Mouse (Mus musculus) midbrain, embryonic 11.5 days (tissue): ENCODE measurements around the gene Tas2r116. TPM values are rescaled to one million over a fixed set of nuclear protein-coding genes. Genes with fewer than 3 reads are reported as not detected.

Experiments used
- ATAC-seq: fragments of 200-750 bp; cut with Nextera tagmentation; 2 replicates; pipeline ENCODE4 v1.8.0; 2017; ENCODE audit warnings: moderate TSS enrichment, moderate library complexity; ENCODE audit not compliant: low FRiP score
- DNase-seq: peaks from one replicate; pipeline ENCODE4 v3.0.0; 2015; ENCODE audit warnings: low spot score; ENCODE audit errors: missing footprints
- H3K27ac ChIP-seq: fragments of 300-500 bp; sonication (generic); 2 replicates; pipeline ENCODE4 v1.5.1; 2014; ENCODE audit warnings: low read depth, low read length
- H3K27me3 ChIP-seq: fragments of 300-500 bp; sonication (generic); 2 replicates; pipeline ENCODE4 v1.6.1; 2014; ENCODE audit warnings: mild to moderate bottlenecking, low read length, moderate library complexity, mixed read lengths; ENCODE audit not compliant: control insufficient read depth, insufficient read depth
- H3K36me3 ChIP-seq: fragments of 300-500 bp; sonication (generic); 2 replicates; pipeline ENCODE4 v1.6.1; 2014; ENCODE audit warnings: mild to moderate bottlenecking, low read length, moderate library complexity, mixed read lengths; ENCODE audit not compliant: control insufficient read depth, insufficient read depth
- H3K4me1 ChIP-seq: fragments of 300-500 bp; sonication (generic); 2 replicates; pipeline ENCODE4 v1.6.1; 2014; ENCODE audit warnings: low read length; ENCODE audit not compliant: control insufficient read depth, insufficient read depth
- H3K4me2 ChIP-seq: fragments of 300-500 bp; sonication (generic); 2 replicates; pipeline ENCODE4 v1.6.1; 2014; ENCODE audit warnings: mild to moderate bottlenecking, moderate library complexity
- H3K4me3 ChIP-seq: fragments of 300-500 bp; sonication (generic); 2 replicates; pipeline ENCODE4 v1.5.1; 2014; ENCODE audit warnings: low read depth, low read length
- H3K9ac ChIP-seq: fragments of 300-500 bp; sonication (generic); 2 replicates; pipeline ENCODE4 v1.6.1; 2014; ENCODE audit warnings: low read length
- H3K9me3 ChIP-seq: fragments of 300-500 bp; sonication (generic); 2 replicates; pipeline ENCODE4 v1.6.1; 2016; ENCODE audit warnings: low read length; ENCODE audit not compliant: control insufficient read depth
- WGBS: fragments of 180-500 bp; shearing (Covaris S2); extraction: QIAGEN DNeasy Blood & Tissue Kit; methylation state at CpG from one replicate; pipeline ENCODE4 v1.1.7; 2014; 5-methylcytosine and 5-hydroxymethylcytosine counted together
- polyA plus RNA-seq: library from polyadenylated mRNA; unstranded; fragments of >200 nt; fragmentation: Nextera tagmentation; extraction: Ambion mirVana; gene quantifications from 2 replicates; pipeline ENCODE4 v1.2.1, GENCODE M21; 2014

Tas2r116 gene
- polyA plus RNA-seq, result not detected in 2 replicates

DNA sequence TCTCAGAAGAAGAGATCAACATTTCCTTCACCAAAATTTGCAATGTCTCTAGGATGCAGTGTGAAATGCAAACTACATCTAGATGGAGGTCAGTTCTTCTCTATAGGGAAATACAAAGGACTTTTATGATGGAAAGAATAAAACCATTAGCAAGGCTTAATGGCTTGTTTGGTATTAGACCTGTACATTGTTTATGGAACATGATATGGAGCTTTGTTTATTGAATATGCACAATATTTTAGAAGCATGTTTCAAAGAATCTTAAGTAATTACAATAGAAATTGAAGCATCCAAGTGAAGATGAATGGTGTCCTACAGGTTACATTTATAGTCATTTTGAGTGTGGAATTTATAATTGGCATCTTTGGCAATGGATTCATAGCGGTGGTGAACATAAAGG is at the start of gene Tas2r116:
Gene Tas2r116 (plus strand): TSS at position 301 of the 400 bp plus-strand sequence.
- ATAC-seq (no peak), DNase-seq (no peak)
- WGBS, result 84% methylated on average over 1 of the region's 1 CpGs
- H3K27me3 ChIP-seq, result no peaks in the 10 kb centered on the region
- no peaks in the 10 kb centered on the region for H3K36me3 ChIP-seq
- no peaks in the 10 kb centered on the region for H3K9me3 ChIP-seq
- no peak within 1 kb of the TSS for H3K9ac ChIP-seq
- no peak within 1 kb of the TSS for H3K4me3 ChIP-seq
- H3K4me1 ChIP-seq, result no peaks in the 10 kb centered on the region
- no peak within 1 kb of the TSS for H3K27ac ChIP-seq
- H3K4me2 ChIP-seq, result no peak within 1 kb of the TSS

DNA sequence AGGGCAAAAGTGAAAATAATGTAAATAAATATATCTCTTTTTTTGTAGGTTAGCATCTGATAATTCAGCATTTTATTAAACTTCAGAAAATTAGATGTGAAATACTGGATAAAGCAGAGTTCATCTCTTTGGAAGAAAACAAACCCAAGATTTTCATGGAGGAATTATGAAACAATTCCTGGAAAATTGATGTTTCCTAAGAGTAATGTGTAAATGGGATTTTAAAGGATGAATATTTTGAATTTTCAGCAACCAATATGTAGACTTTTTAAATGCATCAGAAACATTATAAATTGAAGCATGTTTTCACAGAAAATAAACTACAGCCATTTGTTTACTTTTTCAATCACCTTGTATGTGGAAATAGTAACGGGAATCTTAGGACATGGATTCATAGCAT is 8.4 kb upstream of the Tas2r116 start, which contains the start of gene Tas2r123:
Gene Tas2r123 (plus strand): TSS at position 301 of the 400 bp plus-strand sequence.
- H3K4me2 ChIP-seq, result no peak within 1 kb of the TSS
- no peak within 1 kb of the TSS for H3K9ac ChIP-seq
- 94% methylated on average over 1 of the region's 1 CpGs for WGBS
- H3K4me3 ChIP-seq, result no peak within 1 kb of the TSS
- H3K4me1 ChIP-seq, result no peaks in the 10 kb centered on the region
- no peak for ATAC-seq
- no peaks in the 10 kb centered on the region for H3K9me3 ChIP-seq
- no peak for DNase-seq
- H3K36me3 ChIP-seq, result no peaks in the 10 kb centered on the region
- H3K27ac ChIP-seq, result no peak within 1 kb of the TSS
- H3K27me3 ChIP-seq, result no peaks in the 10 kb centered on the region

DNA sequence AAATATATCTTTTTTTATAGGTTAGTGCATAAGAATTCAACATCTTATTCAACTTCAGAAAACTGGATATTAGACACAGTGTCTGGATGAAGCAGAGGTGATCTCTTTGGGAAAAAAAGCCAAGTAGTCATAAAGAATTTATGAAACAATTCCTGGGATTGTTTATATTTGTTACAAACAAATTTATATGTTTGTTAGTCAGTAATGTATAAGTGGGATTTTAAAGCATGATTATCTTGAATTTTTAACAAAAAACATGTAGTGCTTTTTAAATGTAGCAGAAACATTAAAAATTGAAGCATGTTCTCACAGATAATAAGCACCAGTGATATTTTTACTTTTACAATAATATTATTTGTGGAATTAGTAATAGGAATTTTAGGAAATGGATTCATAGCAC is 12.5 kb downstream of the Tas2r116 start, which contains the start of gene Tas2r110:
Gene Tas2r110 (plus strand): TSS at position 301 of the 400 bp plus-strand sequence.
- DNase-seq (no peak), ATAC-seq (no peak)
- H3K36me3 ChIP-seq, result no peaks in the 10 kb centered on the region
- H3K9ac ChIP-seq, result no peak within 1 kb of the TSS
- no peaks in the 10 kb centered on the region for H3K4me1 ChIP-seq
- no peak within 1 kb of the TSS for H3K4me2 ChIP-seq
- H3K4me3 ChIP-seq, result no peak within 1 kb of the TSS
- no peaks in the 10 kb centered on the region for H3K9me3 ChIP-seq
- H3K27me3 ChIP-seq, result no peaks in the 10 kb centered on the region
- no peak within 1 kb of the TSS for H3K27ac ChIP-seq

DNA sequence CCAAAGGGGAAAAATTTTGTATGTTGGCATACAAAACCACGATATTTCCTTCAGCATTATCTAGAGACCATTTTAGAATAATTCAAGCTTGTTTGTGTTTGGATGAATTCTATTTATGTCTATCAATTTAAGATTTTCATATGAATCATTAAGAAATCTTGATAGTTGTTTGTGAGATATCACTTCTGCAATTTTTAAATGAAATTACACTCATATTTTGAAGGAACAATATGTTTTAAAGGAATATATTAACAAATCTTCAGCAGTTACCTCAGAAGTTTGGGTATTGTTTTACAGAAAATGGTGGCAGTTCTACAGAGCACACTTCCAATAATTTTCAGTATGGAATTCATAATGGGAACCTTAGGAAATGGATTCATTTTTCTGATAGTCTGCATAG is 37.5 kb downstream of the Tas2r116 start, which contains the start of gene Tas2r113:
Gene Tas2r113 (plus strand): TSS at position 301 of the 400 bp plus-strand sequence.
- H3K27me3 ChIP-seq, result no peaks in the 10 kb centered on the region
- no peak within 1 kb of the TSS for H3K9ac ChIP-seq
- no peaks in the 10 kb centered on the region for H3K4me1 ChIP-seq
- no peaks in the 10 kb centered on the region for H3K36me3 ChIP-seq
- 72% methylated on average over 1 of the region's 1 CpGs for WGBS
- DNase-seq (no peak), ATAC-seq (no peak)
- H3K4me2 ChIP-seq, result no peak within 1 kb of the TSS
- no peaks in the 10 kb centered on the region for H3K9me3 ChIP-seq
- no peak within 1 kb of the TSS for H3K27ac ChIP-seq
- no peak within 1 kb of the TSS for H3K4me3 ChIP-seq

Other genes starting within 250 kb of the Tas2r116 start
- gene A630073D07Rik, start 203.9 kb upstream of the Tas2r116 start, polyA plus RNA-seq, result not detected in 2 replicates
- gene Tas2r120, start 198.5 kb upstream of the Tas2r116 start, polyA plus RNA-seq, result not detected in 2 replicates
- gene Tas2r121, start 154.4 kb upstream of the Tas2r116 start, polyA plus RNA-seq, result not detected in 2 replicates
- not detected in 2 replicates for gene Tas2r122, start 143.5 kb upstream of the Tas2r116 start, polyA plus RNA-seq
- not detected in 2 replicates for gene Tas2r115, start 117.4 kb upstream of the Tas2r116 start, polyA plus RNA-seq
- gene Tas2r124, start 100.7 kb upstream of the Tas2r116 start, polyA plus RNA-seq, result not detected in 2 replicates
- not detected in 2 replicates for gene Tas2r102, start 93.3 kb upstream of the Tas2r116 start, polyA plus RNA-seq
- gene Tas2r136, start 77.3 kb upstream of the Tas2r116 start, polyA plus RNA-seq, result not detected in 2 replicates
- gene Tas2r117, start 52.6 kb upstream of the Tas2r116 start, polyA plus RNA-seq, result not detected in 2 replicates
- not detected in 2 replicates for gene Tas2r123, start 8.3 kb upstream of the Tas2r116 start, polyA plus RNA-seq
- gene Tas2r110, start 12.6 kb downstream of the Tas2r116 start, polyA plus RNA-seq, result not detected in 2 replicates
- not detected in 2 replicates for gene Tas2r113, start 37.6 kb downstream of the Tas2r116 start, polyA plus RNA-seq
- not detected in 2 replicates for gene Tas2r125, start 54.2 kb downstream of the Tas2r116 start, polyA plus RNA-seq
- not detected in 2 replicates for gene Tas2r129, start 95.7 kb downstream of the Tas2r116 start, polyA plus RNA-seq
- not detected in 2 replicates for gene Tas2r131, start 102.5 kb downstream of the Tas2r116 start, polyA plus RNA-seq
- gene Tas2r109, start 125.5 kb downstream of the Tas2r116 start, polyA plus RNA-seq, result not detected in 2 replicates
- gene Tas2r103, start 181.7 kb downstream of the Tas2r116 start, polyA plus RNA-seq, result not detected in 2 replicates
- gene Tas2r140, start 200.4 kb downstream of the Tas2r116 start, polyA plus RNA-seq, result not detected in 2 replicates
- 81.3 and 88.2 TPM in 2 replicates for gene Smim10l1, start 249.5 kb downstream of the Tas2r116 start, polyA plus RNA-seq